Mouse (Mus musculus) cortical plate, adult 2 months (tissue): ENCODE data around the gene Vmn1r51. TPM values are rescaled to one million over a fixed set of nuclear protein-coding genes. Genes with fewer than 3 reads are reported as not detected.
"Not testable (repeated sequence)": the region's sequence is repeated elsewhere in the genome, so short reads cannot be mapped to it uniquely, and the experiment has no call there.

Source experiments
- H3K27ac ChIP-seq: fragments of 200-500 bp; 2 replicates; pipeline ENCODE4 v1.5.1; 2012; ENCODE audit warnings: low read length, control low read depth, inconsistent platforms; ENCODE audit not compliant: insufficient read depth
- H3K4me1 ChIP-seq: fragments of 200-500 bp; 2 replicates; pipeline ENCODE4 v1.6.1; 2011; ENCODE audit warnings: low read length; ENCODE audit not compliant: control insufficient read depth, insufficient read depth
- H3K4me3 ChIP-seq: fragments of 200-500 bp; 2 replicates; pipeline ENCODE4 v1.5.1; 2011; ENCODE audit warnings: mild to moderate bottlenecking, low read length, control low read depth; ENCODE audit not compliant: insufficient read depth
- CTCF ChIP-seq: fragments of 200-500 bp; IDR thresholded peaks from 2 replicates; pipeline ENCODE4 v1.5.1; 2011; ENCODE audit warnings: mild to moderate bottlenecking, control low read depth, low read length; ENCODE audit not compliant: insufficient read depth; ENCODE audit errors: extremely low read depth
- POLR2A ChIP-seq: fragments of 200-500 bp; IDR thresholded peaks from 2 replicates; pipeline ENCODE4 v1.6.1; 2011; ENCODE audit warnings: mild to moderate bottlenecking, low read length, control low read depth; ENCODE audit not compliant: insufficient read depth; ENCODE audit errors: extremely low read depth
- polyA plus RNA-seq: library from polyadenylated mRNA; depleted of rRNA; stranded (reverse); fragments of >200 nt; gene quantifications from 2 replicates; pipeline ENCODE4 v1.2.3, GENCODE M21; 2012; rRNA removed

Gene Vmn1r51
- polyA plus RNA-seq: not detected in 2 replicates

- H3K27ac ChIP-seq, H3K4me1 ChIP-seq, H3K4me3 ChIP-seq: not testable (repeated sequence)
These were observed at the start of gene Vmn1r51 for GRCm38 (mm10) chr6:90122296-90122695. Vmn1r51 (plus strand) TSS chr6:90122596.

- Histone ChIP-seq H3K4me3 (no peak within 1 kb of the TSS), H3K27ac (no peak within 1 kb of the TSS), H3K4me1 (no peaks in the 10 kb centered on the region)
- TF ChIP-seq CTCF: no peak
- no peak for TF ChIP-seq POLR2A
These were observed 44.0 kb upstream of the Vmn1r51 start, which contains the start of gene Vmn1r49 for GRCm38 (mm10) chr6:90078406-90078805. Vmn1r49 (minus strand) TSS chr6:90078506.

- TF ChIP-seq POLR2A (no peak), CTCF (no peak)
- H3K27ac ChIP-seq: no peak overlapping the region
- H3K4me1 ChIP-seq: no peaks in the 10 kb centered on the region
- no peak overlapping the region for H3K4me3 ChIP-seq
These were observed 21.8 kb upstream of the Vmn1r51 start for GRCm38 (mm10) chr6:90100566-90100965.

- TF ChIP-seq POLR2A: no peak
- no peak for TF ChIP-seq CTCF
- no peak within 1 kb of the TSS for H3K27ac ChIP-seq
- no peak within 1 kb of the TSS for H3K4me3 ChIP-seq
These were observed 21.3 kb upstream of the Vmn1r51 start, which contains the start of gene Vmn1r50 for GRCm38 (mm10) chr6:90101130-90101529. Vmn1r50 (plus strand) TSS chr6:90101430.

GRCm38 (mm10) chr6:90160139-90160538, 37.7 kb downstream of the Vmn1r51 start:
- Histone ChIP-seq H3K4me3 (no peak overlapping the region), H3K4me1 (no peaks in the 10 kb centered on the region), H3K27ac (no peak overlapping the region)
- TF ChIP-seq CTCF (no peak), POLR2A (no peak)

More at GRCm38 (mm10) chr6:90101130-90101529, 21.3 kb upstream of the Vmn1r51 start, which contains the start of gene Vmn1r50:
- H3K4me1 ChIP-seq: no peaks in the 10 kb centered on the region

- H3K27ac ChIP-seq: no peak within 1 kb of the TSS
- TF ChIP-seq POLR2A (no peak), CTCF (no peak)
- no peak within 1 kb of the TSS for H3K4me3 ChIP-seq
- H3K4me1 ChIP-seq: no peaks in the 10 kb centered on the region
These were observed 52.1 kb downstream of the Vmn1r51 start, which contains the start of gene Vmn1r52 for GRCm38 (mm10) chr6:90174508-90174907. Vmn1r52 (plus strand) TSS chr6:90174808.

Other genes starting within 250 kb of the Vmn1r51 start
- not detected in 2 replicates for gene Vmn1r42, start 246.2 kb upstream of the Vmn1r51 start, polyA plus RNA-seq
- not detected in 2 replicates for gene Vmn1r43, start 246.2 kb upstream of the Vmn1r51 start, polyA plus RNA-seq
- gene Vmn1r44, start 238.9 kb upstream of the Vmn1r51 start, polyA plus RNA-seq: not detected in 2 replicates
- not detected in 2 replicates for gene Vmn1r45, start 182.0 kb upstream of the Vmn1r51 start, polyA plus RNA-seq
- gene Vmn1r46, start 153.3 kb upstream of the Vmn1r51 start, polyA plus RNA-seq: not detected in 2 replicates
- not detected in 2 replicates for gene Vmn1r47, start 106.4 kb upstream of the Vmn1r51 start, polyA plus RNA-seq
- gene Vmn1r48, start 85.8 kb upstream of the Vmn1r51 start, polyA plus RNA-seq: not detected in 2 replicates
- gene Vmn1r49, start 44.1 kb upstream of the Vmn1r51 start, polyA plus RNA-seq: not detected in 2 replicates
- not detected in 2 replicates for gene Vmn1r50, start 21.2 kb upstream of the Vmn1r51 start, polyA plus RNA-seq
- gene Vmn1r52, start 52.2 kb downstream of the Vmn1r51 start, polyA plus RNA-seq: not detected in 2 replicates
- gene V1ra8, start 80.2 kb downstream of the Vmn1r51 start, polyA plus RNA-seq: not detected in 2 replicates
- gene Vmn1r53, start 101.8 kb downstream of the Vmn1r51 start, polyA plus RNA-seq: not detected in 2 replicates
- not detected in 2 replicates for gene Vmn1r54, start 123.7 kb downstream of the Vmn1r51 start, polyA plus RNA-seq
- gene BC048671, start 178.6 kb downstream of the Vmn1r51 start, polyA plus RNA-seq: not detected in 2 replicates
- gene Chst13, start 202.6 kb downstream of the Vmn1r51 start, polyA plus RNA-seq: 0.06 and 0.17 TPM in 2 replicates
- gene Uroc1, start 210.7 kb downstream of the Vmn1r51 start, polyA plus RNA-seq: 0.04 TPM in 1 of 2 replicates, not detected in the other
- 17.3 and 18.2 TPM in 2 replicates for gene Zxdc, start 246.9 kb downstream of the Vmn1r51 start, polyA plus RNA-seq